Mouse (Mus musculus): Measurements from ENCODE around the gene Mlph.

- TF ChIP-seq CTCF (IDR thresholded peaks at IDR 0.05; ENCODE audit: low read depth, low read length) (no peak), TAL1 (conservative IDR thresholded peaks at IDR 0.05; ENCODE audit: low read depth, low read length) (no peak), GATA2 (IDR thresholded peaks at IDR 0.05; ENCODE audit: borderline replicate concordance, low read depth, low read length) (no peak), GATA1 (IDR thresholded peaks at IDR 0.05; ENCODE audit: borderline replicate concordance, low read length) (no peak), POLR2AphosphoS5 (IDR thresholded peaks at IDR 0.05; ENCODE audit: insufficient replicate concordance, low read depth, low read length) (no peak)
These were observed 37.9 kb downstream of the Mlph start, which contains the start of gene Prlh for GRCm38 (mm10) chr1:90952808-90953207.

Measured in G1E (cell line).